Mouse (Mus musculus) yolk sac, embryonic 10.5 days (tissue): ENCODE data around the gene Atat1.
A peak's percentile ranks its signal among the peaks of the same experiment; 100 is the strongest.

Experiments
- DNase-seq: peaks from one replicate; pipeline ENCODE4 v3.0.0-alpha.2; 2017; ENCODE audit warnings: low spot score

The Atat1 gene

DNA sequence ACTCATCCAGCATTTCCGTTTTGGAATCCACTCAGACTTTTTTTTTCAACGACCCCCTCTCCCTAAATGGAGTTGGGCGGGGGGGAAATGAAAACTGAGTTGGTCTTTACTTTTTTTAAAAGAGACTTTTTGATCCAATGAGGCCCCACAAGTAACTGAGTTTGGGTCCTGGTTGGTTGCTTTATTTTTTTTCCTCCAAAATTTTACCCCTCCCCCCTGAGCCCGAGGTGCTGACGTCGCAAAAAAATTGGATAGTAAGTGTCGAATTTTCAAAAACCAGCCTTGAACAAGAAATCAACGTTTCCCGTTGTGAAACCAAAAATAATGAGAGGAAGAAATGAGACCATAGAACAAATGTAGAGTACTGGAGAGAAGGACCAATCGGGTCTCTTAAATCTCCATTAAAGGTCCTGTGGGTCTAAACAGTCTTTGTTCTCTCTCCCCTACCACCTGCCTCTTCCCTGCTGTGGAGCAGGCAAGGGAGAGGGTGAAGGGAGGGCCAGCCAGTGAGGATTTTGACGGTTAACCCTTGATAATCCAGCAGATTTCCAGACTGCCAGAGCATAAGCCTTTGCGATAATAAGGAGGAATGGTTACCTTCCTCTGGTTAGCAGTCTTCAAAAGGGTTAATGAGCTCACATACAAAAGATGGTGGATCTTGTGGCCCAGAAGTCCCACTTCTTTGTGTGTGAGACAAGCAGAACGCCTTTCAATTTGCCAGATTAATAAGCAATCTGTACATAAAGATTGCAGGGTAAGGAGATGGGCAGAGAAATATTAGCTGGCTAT is 7.8 kb upstream of the Atat1 start:
- peak; percentile 72 for DNase-seq

- DNase-seq: no peak
Observed at GRCm38 (mm10) chr17:35917143-35917462, 7.2 kb upstream of the Atat1 start.

- peak; percentile 99 for DNase-seq
Observed at GRCm38 (mm10) chr17:35916297-35917142, 6.6 kb upstream of the Atat1 start, which contains the start of the genes Mrps18b and Ppp1r10. Gene Mrps18b (minus strand): TSS chr17:35916389. Gene Ppp1r10 (plus strand): TSS chr17:35916434.

DNA sequence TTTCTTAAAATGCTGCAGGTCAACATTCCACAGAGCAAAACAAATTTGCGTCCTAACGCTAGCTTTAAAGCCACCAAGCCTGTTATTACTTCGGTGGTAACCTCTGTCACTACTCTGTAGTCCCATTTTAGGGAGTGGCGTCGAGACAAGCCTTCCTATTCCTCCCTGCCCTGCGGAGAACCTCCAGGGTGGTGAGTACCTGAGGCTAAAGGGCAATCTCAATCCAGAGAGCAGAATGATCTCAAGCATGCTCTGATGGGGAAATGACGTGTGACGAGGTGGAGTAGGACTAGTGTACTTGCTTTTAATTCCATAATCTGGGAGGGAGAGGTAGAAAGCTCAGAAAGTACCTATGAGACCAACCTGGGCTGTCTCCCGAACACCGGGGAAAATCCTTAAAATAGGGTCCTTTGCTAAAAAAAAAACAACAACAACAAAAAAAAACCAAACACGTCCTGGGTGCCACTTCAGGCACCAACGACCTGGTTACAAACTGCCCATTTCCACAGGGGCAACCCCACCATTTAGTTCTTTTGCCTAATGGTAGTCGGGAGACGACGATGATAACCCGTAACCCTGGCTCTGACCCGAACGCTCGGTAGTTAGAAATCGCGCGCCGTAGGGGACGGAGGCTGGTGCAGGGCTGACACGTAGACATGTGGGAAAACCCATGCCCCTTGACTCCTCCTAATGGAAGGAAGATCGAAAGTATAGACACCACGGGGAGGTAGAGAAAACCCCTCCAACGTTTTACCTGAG is 5.8 kb upstream of the Atat1 start:
- peak; percentile 64 for DNase-seq

DNA sequence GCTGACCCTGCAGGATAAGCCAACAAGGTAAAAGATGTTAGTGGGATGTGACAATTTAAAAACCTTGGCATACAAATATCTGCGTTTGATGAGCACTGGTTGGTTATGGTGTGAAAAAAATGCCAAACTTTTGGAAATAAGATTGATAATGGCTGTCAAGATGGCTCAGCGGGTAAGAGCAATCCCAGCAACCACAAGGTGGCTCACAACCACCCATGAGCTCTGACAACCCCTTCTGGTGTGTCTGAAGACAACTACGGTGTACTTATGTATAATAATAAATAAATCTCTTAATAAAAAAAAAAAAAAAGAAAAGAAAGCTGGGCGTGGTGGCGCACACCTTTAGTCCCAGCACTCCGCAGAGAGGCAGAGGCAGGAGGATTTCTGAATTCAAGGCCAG is 5.1 kb upstream of the Atat1 start:
- no peak for DNase-seq

- no peak for DNase-seq
Observed at GRCm38 (mm10) chr17:35909186-35909918, 523 bp downstream of the Atat1 start.

- DNase-seq: no peak
Observed at GRCm38 (mm10) chr17:35907609-35908008, 2.3 kb downstream of the Atat1 start.

DNA sequence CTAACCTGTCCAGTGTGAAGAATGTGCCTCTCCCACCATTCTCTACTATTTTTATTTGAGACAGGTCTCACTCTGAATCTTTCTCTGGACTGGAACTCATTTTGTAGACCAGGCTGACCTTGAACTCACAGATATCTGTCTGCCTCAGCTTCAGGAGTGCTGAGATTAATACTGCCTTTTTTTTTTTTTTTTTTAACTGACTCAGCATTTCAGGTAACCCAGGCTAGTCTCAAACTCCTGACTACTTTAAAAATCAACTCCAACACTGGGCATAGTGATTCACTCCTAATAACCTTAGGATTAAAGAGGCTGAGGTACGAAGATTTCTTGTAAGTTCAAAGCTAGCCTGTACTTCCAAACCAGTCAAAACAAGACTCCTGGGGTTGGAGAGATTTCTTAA is 4.3 kb downstream of the Atat1 start:
- DNase-seq: no peak

GRCm38 (mm10) chr17:35903992-35904355 is 5.9 kb downstream of the Atat1 start:
- no peak for DNase-seq

DNA sequence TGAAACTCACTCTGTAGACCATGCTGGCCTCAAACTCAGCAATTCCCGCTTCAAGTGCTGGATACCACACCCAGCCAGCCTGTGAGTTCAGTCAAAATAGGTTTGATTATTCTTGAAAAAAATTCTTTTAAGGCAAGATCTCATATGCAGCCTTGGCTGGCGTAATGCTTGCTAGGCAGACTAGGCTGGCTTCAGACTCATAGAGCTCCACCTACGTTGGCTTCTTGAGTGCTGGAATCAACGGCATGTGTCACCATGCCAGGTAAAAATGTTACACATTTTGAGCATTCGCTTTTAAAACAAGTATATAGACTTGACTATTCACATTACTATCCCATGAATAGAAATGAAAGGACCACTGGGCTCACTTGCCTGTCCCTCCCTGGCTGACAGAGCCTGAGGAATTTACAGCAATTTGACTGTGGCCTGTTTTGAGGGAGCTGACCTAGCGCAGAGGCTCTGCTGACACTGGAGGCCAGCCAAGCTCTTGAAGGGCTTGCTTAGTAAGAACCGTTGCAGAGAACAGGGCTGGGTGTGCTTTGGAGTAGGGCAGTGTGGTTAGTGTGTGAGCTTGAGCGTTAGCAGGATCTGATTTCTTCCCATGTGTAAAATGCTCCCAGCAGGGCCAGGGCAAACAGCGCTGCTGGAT is 6.4 kb downstream of the Atat1 start:
- DNase-seq: no peak

GRCm38 (mm10) chr17:35900636-35901035 is 9.2 kb downstream of the Atat1 start:
- no peak for DNase-seq

GRCm38 (mm10) chr17:35897644-35898573 is 12.0 kb downstream of the Atat1 start:
- DNase-seq: no peak

DNA sequence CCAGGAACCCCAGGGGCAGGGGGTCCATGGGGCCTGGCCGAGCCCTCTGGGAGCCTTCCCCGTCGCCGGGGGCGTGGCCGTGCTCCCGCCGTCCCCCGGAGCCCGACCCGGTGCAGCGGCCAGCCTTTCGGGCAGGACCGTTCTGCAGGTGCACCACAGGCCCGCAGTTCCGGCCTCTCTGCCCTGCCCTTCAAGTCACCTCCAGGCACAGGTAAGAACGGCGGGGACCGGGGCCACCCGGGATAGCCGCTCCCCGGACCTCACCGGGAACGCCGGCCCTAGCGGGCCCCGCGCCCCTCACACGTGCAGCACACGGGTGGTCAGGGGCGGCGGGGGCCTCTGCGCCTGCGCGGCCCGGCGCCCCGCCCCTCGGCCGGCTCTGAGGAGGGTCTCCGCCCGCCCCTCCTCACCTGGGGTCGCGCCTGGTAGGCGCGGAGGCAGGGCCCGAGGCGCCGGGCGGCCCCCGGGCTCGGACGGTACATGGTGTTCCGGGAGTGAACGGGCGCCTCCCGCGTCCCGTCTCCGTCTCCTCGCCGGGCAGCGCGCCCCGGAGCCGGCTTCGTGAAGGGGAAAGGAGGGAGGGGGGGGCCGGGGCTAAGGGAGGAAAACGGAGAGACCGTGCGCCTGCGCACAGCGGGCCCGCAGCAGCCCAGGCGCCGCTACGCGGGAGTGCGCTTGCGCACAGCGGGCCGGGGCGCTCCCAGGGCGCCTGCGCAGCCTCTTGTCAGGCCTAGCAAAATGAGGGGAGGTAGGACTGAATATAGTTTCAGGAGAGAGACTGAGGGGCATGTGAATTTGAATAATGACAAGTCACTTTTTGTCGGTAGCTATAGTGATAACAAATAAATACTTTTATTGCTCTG is 12.9 kb downstream of the Atat1 start, which contains the start of gene 2310061I04Rik:
Gene 2310061I04Rik (minus strand): TSS at position 651 of the 863 bp plus-strand sequence.
- peak; percentile 94 for DNase-seq

- no peak for DNase-seq
Observed at GRCm38 (mm10) chr17:35887725-35888124, 22.1 kb downstream of the Atat1 start.

DNA sequence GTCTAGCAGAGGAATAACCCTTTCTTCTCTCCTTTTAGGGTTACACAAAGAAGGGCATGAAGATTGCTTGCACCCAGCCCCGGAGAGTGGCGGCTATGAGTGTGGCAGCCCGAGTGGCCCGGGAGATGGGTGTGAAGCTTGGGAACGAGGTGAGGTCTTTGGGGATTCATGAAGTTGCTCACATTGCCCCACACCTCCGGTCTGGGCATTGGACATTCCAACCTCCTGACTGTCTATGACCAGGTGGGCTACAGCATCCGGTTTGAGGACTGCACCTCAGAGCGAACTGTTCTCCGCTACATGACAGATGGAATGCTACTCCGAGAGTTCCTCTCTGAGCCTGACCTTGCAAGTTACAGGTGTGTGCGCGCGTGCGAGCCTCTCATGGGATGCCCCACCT is 26.1 kb downstream of the Atat1 start:
- DNase-seq: no peak

GRCm38 (mm10) chr17:35882924-35883323 is 27.0 kb downstream of the Atat1 start:
- no peak for DNase-seq

GRCm38 (mm10) chr17:35879245-35880057 is 30.4 kb downstream of the Atat1 start, which contains the start of gene Dhx16:
Gene Dhx16 (plus strand): TSS chr17:35879819.
- peak; percentile 95 for DNase-seq

DNA sequence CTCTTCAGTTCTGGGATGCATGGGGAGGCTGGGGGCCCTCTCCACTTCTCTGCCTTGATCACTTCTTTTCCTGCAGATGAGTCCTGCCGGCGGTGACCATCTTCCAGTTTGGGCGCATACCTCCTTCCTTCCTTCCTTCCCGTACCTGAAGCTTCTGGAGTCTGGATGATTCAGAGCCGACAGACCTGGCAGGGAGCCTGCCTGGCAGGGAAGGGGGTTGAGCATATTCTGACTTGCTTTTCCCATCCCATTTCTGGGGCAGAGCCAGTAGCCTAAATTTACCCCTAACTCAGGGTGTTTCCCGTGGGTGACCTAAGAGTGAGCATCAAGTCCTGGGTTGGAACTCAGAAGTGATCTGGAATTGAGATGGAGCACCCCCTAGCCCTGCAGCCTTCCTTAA is 35.2 kb downstream of the Atat1 start:
- DNase-seq: no peak
